Comparison of ENCODE assay signal across 9 mouse cellular contexts in the genomic region with DNA sequence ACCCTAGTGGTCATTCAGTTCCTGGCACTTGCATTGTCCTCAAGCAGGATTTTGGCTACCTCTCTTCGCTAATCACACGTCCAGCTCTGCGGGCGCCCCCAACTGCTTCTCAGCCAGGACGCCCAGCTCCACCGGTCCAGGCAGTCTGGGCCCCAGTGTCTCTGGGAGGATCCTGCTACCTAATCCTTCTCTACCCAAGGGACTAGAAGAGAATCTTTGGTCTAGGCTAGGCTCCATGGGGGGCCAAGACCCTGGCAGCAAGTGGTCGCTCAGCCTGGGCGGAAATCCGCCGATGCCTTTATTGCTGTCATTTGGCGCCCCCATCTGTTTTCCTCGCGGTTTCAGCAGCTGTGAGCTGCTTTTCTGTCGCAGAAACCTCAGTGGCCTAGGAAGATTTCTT. TPM values are rescaled to one million over a fixed set of nuclear protein-coding genes. Genes with fewer than 3 reads are reported as not detected.
DNase-seq lines count a peak whose midpoint lies in the region; ATAC-seq and TF ChIP-seq lines count a peak whose summit lies in the region.
"Had no signal": no experiment of that assay in that cellular context is flagged by ENCODE, and none has a peak within 500 bp of the region (broad histone marks: within the 10 kb centered on the region; RNA-seq: fewer than 3 reads in every experiment).

No protein-coding gene starts in this region.

- WGBS in hindbrain, embryonic 10.5 days = 1% methylated on average over 14 of the region's 14 CpGs
- WGBS in lung, postnatal 0 days = 2% methylated on average over 14 of the region's 14 CpGs
- under 1% methylated on average over 14 of the region's 14 CpGs for WGBS in stomach, embryonic 14.5 days

- no peak overlapping the region for H3K9ac ChIP-seq in lung, postnatal 0 days (replicated peaks; ENCODE audit: low read depth)
- no peak overlapping the region for H3K9ac ChIP-seq in stomach, embryonic 14.5 days (replicated peaks; ENCODE audit: low read depth, low read length)

- H3K27me3 ChIP-seq in hindbrain, embryonic 10.5 days (ENCODE audit: insufficient read depth, poor library complexity, severe bottlenecking) = peaks cover 100% of the 10 kb centered on the region
- peaks cover 83% of the 10 kb centered on the region for H3K27me3 ChIP-seq in lung, postnatal 0 days (replicated peaks; ENCODE audit: insufficient read depth, low read length)
- peaks cover 75% of the 10 kb centered on the region for H3K27me3 ChIP-seq in stomach, embryonic 14.5 days (ENCODE audit: control insufficient read depth, insufficient read depth, low read length)

- H3K27ac ChIP-seq in hindbrain, embryonic 10.5 days = no peak overlapping the region
- H3K27ac ChIP-seq in lung, postnatal 0 days (ENCODE audit: low read length) = no peak overlapping the region
- H3K27ac ChIP-seq in stomach, embryonic 14.5 days (ENCODE audit: low read length) = no peak overlapping the region

- DNase-seq in cerebellum, postnatal 14 days = peak; percentile 62 to 70
- DNase-seq in cerebellum, adult 11-12 months = no peak
- DNase-seq in urinary bladder, postnatal 14 days (ENCODE audit: low spot score) = peak; percentile 39
- DNase-seq in urinary bladder, adult 18-20 months (ENCODE audit: low spot score in 2 of 2) = no peak
- peak; percentile 82 for DNase-seq in hindbrain, embryonic 10.5 days (ENCODE audit: low spot score)
- DNase-seq in lung, postnatal 0 days (ENCODE audit: low spot score) = peak; percentile 50
- DNase-seq in urinary bladder, postnatal 10 days (ENCODE audit: low spot score) = no peak

- no peak for ATAC-seq in lung, postnatal 0 days
- 0 out of 2 replicates have a peak, but pooled peaks have one; percentile 23 for ATAC-seq in stomach, embryonic 14.5 days (ENCODE audit: insufficient number of reproducible peaks, insufficient read depth, low FRiP score, low read depth)

- H3K4me3 ChIP-seq in hindbrain, embryonic 10.5 days = no peak overlapping the region; the same call in 1 of the 2 replicates
- no peak overlapping the region for H3K4me3 ChIP-seq in lung, postnatal 0 days (ENCODE audit: low read depth, low read length)
- H3K4me3 ChIP-seq in stomach, embryonic 14.5 days (ENCODE audit: low read depth, low read length) = no peak overlapping the region

- H3K9me3 ChIP-seq in hindbrain, embryonic 10.5 days = no peaks in the 10 kb centered on the region
- H3K9me3 ChIP-seq in lung, postnatal 0 days (ENCODE audit: low read length) = no peaks in the 10 kb centered on the region
- no peaks in the 10 kb centered on the region for H3K9me3 ChIP-seq in stomach, embryonic 14.5 days (ENCODE audit: control insufficient read depth, low read depth, low read length)

- H3K36me3 ChIP-seq in hindbrain, embryonic 10.5 days = no peaks in the 10 kb centered on the region
- no peaks in the 10 kb centered on the region for H3K36me3 ChIP-seq in lung, postnatal 0 days (ENCODE audit: insufficient read depth, low read length)
- no peaks in the 10 kb centered on the region for H3K36me3 ChIP-seq in stomach, embryonic 14.5 days (ENCODE audit: control insufficient read depth, insufficient read depth, low read length)

- peak; percentile 59 for TF ChIP-seq CTCF in lung, postnatal 0 days (IDR thresholded peaks at IDR 0.05)

- no peak for TF ChIP-seq EP300 in lung, postnatal 0 days (IDR thresholded peaks at IDR 0.05)

- H3K4me2 ChIP-seq in lung, postnatal 0 days (replicated peaks; ENCODE audit: low read depth, low read length) = no peak overlapping the region
- H3K4me2 ChIP-seq in stomach, embryonic 14.5 days (replicated peaks; ENCODE audit: low read depth, low read length) = no peak overlapping the region; the same call in 1 of the 2 replicates

- H3K4me1 ChIP-seq in hindbrain, embryonic 10.5 days (replicated peaks) = peaks cover 15% of the 10 kb centered on the region; the same call in 1 of the 2 replicates
- H3K4me1 ChIP-seq in lung, postnatal 0 days (ENCODE audit: insufficient read depth, low read depth, low read length) = 0 out of 2 replicates have a peak, but pooled peaks cover 6% of the 10 kb centered on the region
- H3K4me1 ChIP-seq in stomach, embryonic 14.5 days (ENCODE audit: control insufficient read depth, insufficient read depth, low read length) = no peaks in the 10 kb centered on the region

RNA-seq across cellular contexts. Expression of a gene that starts 2.3 kb away (rescaled TPM):
- polyA plus RNA-seq in hindbrain, embryonic 10.5 days (2016; fragmentation: Nextera tagmentation; extraction: Ambion mirVana) = 0.19 and 0.47 TPM in 2 replicates
- not detected in 2 replicates for polyA plus RNA-seq in lung, postnatal 0 days (2015; fragmentation: Nextera tagmentation; extraction: Ambion mirVana)
- not detected in 2 replicates for polyA plus RNA-seq in stomach, embryonic 14.5 days (2014; fragmentation: Nextera tagmentation; extraction: Ambion mirVana)
- polyA plus RNA-seq: frontal cortex, adult 2 months had no signal

RNA-seq across cellular contexts. Expression of a gene that starts 6.4 kb away (rescaled TPM):
- polyA plus RNA-seq in hindbrain, embryonic 10.5 days (2016; fragmentation: Nextera tagmentation; extraction: Ambion mirVana) = not detected in 2 replicates
- not detected in 2 replicates for polyA plus RNA-seq in lung, postnatal 0 days (2015; fragmentation: Nextera tagmentation; extraction: Ambion mirVana)
- polyA plus RNA-seq in stomach, embryonic 14.5 days (2014; fragmentation: Nextera tagmentation; extraction: Ambion mirVana) = not detected in 2 replicates
- polyA plus RNA-seq: frontal cortex, adult 2 months had no signal

RNA-seq across cellular contexts. Expression of a gene that starts 13.1 kb away (rescaled TPM):
- polyA plus RNA-seq in hindbrain, embryonic 10.5 days (2016; fragmentation: Nextera tagmentation; extraction: Ambion mirVana) = not detected in 2 replicates
- not detected in 2 replicates for polyA plus RNA-seq in lung, postnatal 0 days (2015; fragmentation: Nextera tagmentation; extraction: Ambion mirVana)
- not detected in 2 replicates for polyA plus RNA-seq in stomach, embryonic 14.5 days (2014; fragmentation: Nextera tagmentation; extraction: Ambion mirVana)
- polyA plus RNA-seq: frontal cortex, adult 2 months had no signal

RNA-seq across cellular contexts. Expression of a gene that starts 17.7 kb away (rescaled TPM):
- polyA plus RNA-seq in hindbrain, embryonic 10.5 days (2016; fragmentation: Nextera tagmentation; extraction: Ambion mirVana) = not detected in 2 replicates
- polyA plus RNA-seq in lung, postnatal 0 days (2015; fragmentation: Nextera tagmentation; extraction: Ambion mirVana) = not detected in 2 replicates
- not detected in 2 replicates for polyA plus RNA-seq in stomach, embryonic 14.5 days (2014; fragmentation: Nextera tagmentation; extraction: Ambion mirVana)
- polyA plus RNA-seq: frontal cortex, adult 2 months had no signal

RNA-seq across cellular contexts. Expression of a gene that starts 30.0 kb away (rescaled TPM):
- not detected in 2 replicates for polyA plus RNA-seq in hindbrain, embryonic 10.5 days (2016; fragmentation: Nextera tagmentation; extraction: Ambion mirVana)
- polyA plus RNA-seq in lung, postnatal 0 days (2015; fragmentation: Nextera tagmentation; extraction: Ambion mirVana) = 0.20 TPM in 1 of 2 replicates, not detected in the other
- 0.14 TPM in 1 of 2 replicates, not detected in the other for polyA plus RNA-seq in stomach, embryonic 14.5 days (2014; fragmentation: Nextera tagmentation; extraction: Ambion mirVana)
- polyA plus RNA-seq: frontal cortex, adult 2 months had no signal

Comparison
In these comparisons a context has a peak if more than half of its experiments do, and no peak if none do; other contexts are left out.
1. DNase-seq: peak in cerebellum, postnatal 14 days (2 of 2), urinary bladder, postnatal 14 days (single experiment), hindbrain, embryonic 10.5 days (single experiment) and lung, postnatal 0 days (single experiment); none in cerebellum, adult 11-12 months (single experiment), urinary bladder, adult 18-20 months (0 of 2) and urinary bladder, postnatal 10 days (single experiment).